Mouse (Mus musculus): Measurements from ENCODE around the gene Evi5l.

DNA sequence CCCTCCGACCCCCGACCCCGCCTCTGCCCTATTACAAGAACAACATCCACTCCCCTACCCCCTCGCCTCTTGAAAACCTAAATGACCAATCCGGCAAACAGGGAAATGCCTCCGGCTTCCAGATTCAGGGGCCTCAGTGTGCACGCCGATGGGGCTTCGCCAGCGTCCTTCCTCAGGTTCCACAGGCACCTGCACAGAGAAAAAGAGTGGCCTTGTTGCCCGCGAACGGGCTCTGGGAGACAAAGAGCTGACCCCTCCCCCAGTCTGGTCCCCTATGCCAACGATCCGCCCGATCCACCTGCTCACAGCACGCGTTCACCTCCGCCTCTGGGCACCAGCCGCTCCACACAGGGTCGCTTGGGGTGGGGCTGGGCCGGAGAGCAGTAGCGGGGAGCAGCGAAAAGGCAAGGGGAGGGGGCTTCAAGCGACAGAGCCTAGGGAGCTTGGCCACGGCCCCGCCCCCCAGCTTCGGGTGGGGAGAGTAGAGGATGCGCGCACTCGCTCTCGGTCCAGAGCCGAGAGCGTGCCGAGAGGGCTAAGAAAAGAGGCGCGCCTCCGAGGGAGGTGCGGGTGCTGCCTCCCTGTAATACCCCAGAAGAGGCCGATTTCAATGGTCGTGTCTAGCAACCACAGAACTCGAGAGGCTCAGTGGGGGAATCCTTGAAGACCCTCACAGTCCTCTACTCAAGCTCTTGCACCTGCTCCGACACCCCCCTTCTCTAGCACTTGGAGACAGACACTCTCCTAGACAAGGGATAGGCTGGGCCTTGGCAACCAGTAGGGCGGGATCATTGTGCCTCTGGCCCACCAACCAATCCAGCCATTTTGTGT lies 50.6 kb downstream of the Evi5l start, which contains the start of gene Prr36:
- TF ChIP-seq CTCF (IDR thresholded peaks at IDR 0.05; ENCODE audit: extremely low read depth, insufficient read length, insufficient replicate concordance, low read depth, low read length) = no peak
- TF ChIP-seq POLR2A (IDR thresholded peaks at IDR 0.05; ENCODE audit: low read depth, low read length) = no peak

All from small intestine, adult 2 months (tissue).